Mouse (Mus musculus) left cerebral cortex, postnatal 4 days (tissue): ENCODE measurements around the gene Cited2. TPM values are rescaled to one million over a fixed set of nuclear protein-coding genes. Genes with fewer than 3 reads are reported as not detected.

ENCODE experiments used
- DNase-seq: peaks from one replicate; pipeline ENCODE4 v3.0.0-alpha.2; 2022
- intact Hi-C: fragments of 180-260 bp; cut with DNase I; formaldehyde crosslinking; loops from one replicate; pipeline ENCODE4 v1.15.1; 2025
- total RNA-seq, 2 experiments: library from RNA; stranded (reverse); gene quantifications; 2 replicates each; pipeline ENCODE4 v1.2.3; 2021

The Cited2 gene
- total RNA-seq, 2 experiments from 2014 or later, result 41.9 to 48.3 TPM

DNA sequence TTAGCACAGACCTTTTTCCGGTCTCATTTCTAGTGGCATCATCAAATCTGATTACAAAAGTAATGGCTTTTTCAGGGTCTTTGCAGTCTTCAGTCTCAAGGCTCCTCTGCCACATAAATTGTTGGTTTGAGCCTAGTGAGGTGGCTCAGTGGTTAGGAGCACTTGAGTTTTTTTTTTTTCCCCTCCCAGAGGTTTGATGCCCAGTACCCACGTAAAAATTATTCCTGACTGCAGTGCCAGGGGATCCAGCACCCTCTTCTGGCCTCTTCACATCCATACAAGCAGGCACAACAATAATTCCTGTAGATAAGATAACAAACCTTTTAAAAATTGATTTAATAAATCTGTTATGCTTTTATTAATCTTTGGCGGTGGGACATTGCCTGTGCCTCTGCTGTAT, 51.3 kb downstream of the Cited2 start:
- intact Hi-C loops, result no loop called here
- DNase-seq, result no peak

DNA sequence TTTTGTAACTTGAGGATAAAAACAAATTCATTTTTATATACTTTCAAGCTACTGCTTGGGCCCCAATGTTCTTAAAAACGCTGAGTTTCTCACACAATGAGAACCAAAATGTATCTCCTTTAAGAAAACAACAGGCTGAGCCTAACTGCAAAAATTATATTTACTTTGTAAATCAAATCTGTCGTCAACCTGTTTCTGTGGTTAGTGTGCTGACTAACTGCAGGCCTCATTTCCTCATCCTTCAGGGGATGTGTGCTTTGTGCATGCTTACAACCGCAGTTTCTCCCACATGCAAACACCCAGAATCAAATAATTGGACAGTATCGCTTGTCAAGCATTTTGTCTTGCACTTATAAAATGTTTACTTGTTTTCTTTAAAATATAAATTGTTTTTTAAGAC, 52.1 kb downstream of the Cited2 start:
- intact Hi-C loops, result no loop called here
- DNase-seq, result no peak

Other genes with a start within 250 kb of the Cited2 start
- under 1 TPM; 0.22 to 0.42 TPM for gene Txlnb, start 73.0 kb downstream of the Cited2 start, total RNA-seq
- 10 to 100 TPM; 37.3 to 40.9 TPM for gene Heca, start 224.8 kb downstream of the Cited2 start, total RNA-seq